Mouse (Mus musculus): ENCODE measurements around the gene Anpep.

GRCm38 (mm10) chr7:79868475-79868874 is 7.6 kb upstream of the Anpep start:
- TF ChIP-seq POLR2A (IDR thresholded peaks at IDR 0.05; ENCODE audit: borderline replicate concordance, control insufficient read depth, low read depth, low read length): no peak
- TF ChIP-seq CTCF (IDR thresholded peaks at IDR 0.05; ENCODE audit: control insufficient read depth, insufficient read depth, low read length): no peak

All from bone marrow, adult 2 months (tissue).